Mouse (Mus musculus): ENCODE measurements at regions not wholly inside any gene's neighbourhood (a gene's known extent, or its start where the extent isn't known, plus 50 kb on each side); places are given as distances from the start of the nearest gene placed in this dataset.

GRCm38 (mm10) chr9:83059083-83059482, 83.8 kb upstream of the Phip start:
- peak; percentile 47 for ATAC-seq (replicated peaks; ENCODE audit: low read depth, poor library complexity, severe bottlenecking)

DNA sequence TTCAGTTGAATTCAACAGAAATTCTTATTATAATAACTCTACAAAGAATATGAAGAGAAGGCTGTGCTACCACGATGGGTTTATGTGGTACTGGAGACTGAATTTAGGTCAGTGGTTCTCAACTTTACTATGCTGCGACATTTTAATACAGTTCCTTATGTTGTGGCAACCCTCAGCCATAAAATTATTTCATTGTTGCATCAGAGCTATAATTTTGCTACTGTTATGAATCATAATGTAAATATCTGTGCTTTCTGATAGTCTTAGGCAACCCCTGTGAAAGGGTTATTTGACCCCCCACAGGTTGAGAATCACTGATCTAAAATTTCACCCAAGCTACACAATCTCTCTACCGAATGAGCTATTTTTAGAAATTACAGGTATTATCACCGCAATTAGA, 80.9 kb upstream of the Phip start:
- no peak for ATAC-seq (replicated peaks; ENCODE audit: low read depth, poor library complexity, severe bottlenecking)

DNA sequence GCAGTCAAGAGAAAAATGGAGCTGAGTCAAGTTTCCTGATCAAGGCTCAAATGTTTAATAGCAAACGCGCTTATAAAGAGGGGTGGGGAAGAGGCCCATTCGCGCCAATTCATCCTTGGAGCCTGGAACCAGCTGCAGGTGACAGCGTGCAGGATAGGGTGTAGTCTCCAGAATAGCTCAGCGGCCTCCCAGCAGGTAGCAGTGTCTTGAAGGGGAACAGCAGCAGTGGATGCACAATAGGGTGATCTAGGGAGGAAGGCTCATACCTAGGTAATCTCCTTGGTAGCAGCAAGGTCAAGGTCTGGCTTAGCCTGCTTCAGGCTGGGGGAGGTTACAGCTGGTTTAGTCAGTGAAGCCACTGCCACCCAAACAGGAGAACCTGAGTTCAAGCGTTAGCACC, 76.3 kb upstream of the Phip start:
- no peak for ATAC-seq (replicated peaks; ENCODE audit: low read depth, poor library complexity, severe bottlenecking)

DNA sequence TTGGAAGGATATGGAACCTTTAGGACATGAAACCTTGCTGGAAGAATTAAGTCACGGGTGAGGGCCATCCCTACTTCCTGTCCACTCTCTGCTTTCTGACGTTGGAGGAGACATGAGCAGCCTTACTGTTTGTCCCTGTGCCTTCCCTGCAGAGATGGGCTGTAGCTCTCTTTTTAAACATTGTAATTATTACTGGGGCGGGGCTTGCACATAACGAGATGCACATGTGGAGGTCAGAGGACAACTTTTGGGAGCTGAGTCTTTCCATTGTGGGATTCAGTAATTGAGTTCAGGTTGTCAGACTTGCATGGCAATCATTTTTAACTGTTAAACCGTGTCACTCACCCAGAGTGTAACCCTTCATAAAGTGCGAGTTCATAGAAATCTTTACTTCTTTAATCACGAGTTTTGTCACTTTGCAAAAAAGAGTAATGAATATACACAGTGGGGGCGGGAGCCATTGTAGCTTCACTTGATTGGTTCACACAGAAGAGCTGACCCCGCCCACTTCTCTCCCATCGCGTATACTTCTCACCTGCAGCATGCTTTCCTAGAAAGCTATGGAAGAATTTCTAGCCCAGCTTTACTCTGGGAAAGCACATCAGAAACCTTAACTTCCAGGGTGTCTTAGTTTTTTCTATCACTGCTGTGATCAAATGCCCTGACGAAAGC, 72.4 kb upstream of the Phip start:
- no peak for ATAC-seq (replicated peaks; ENCODE audit: low read depth, poor library complexity, severe bottlenecking)

DNA sequence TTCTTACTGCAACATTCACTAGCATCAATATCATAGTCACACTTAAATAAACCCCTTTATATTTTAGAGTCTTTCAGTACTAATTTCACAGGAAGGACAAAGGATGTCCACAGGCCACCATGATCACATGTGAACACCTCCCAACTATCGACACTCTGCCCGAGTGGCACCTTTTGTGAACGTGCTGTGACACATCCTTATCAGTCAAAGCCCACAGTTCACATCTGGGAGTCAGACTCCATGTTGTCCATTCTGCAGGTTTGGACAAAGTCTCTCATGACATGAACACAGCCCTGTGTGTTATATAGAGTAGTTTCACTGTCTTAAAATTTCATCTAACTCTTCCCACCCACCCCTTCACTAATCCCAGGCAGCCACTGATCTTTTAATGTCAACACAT, 70.7 kb upstream of the Phip start:
- no peak for ATAC-seq (replicated peaks; ENCODE audit: low read depth, poor library complexity, severe bottlenecking)

- no peak for ATAC-seq (replicated peaks; ENCODE audit: low read depth, poor library complexity, severe bottlenecking)
Measured at GRCm38 (mm10) chr9:83043790-83044189, 68.5 kb upstream of the Phip start.

DNA sequence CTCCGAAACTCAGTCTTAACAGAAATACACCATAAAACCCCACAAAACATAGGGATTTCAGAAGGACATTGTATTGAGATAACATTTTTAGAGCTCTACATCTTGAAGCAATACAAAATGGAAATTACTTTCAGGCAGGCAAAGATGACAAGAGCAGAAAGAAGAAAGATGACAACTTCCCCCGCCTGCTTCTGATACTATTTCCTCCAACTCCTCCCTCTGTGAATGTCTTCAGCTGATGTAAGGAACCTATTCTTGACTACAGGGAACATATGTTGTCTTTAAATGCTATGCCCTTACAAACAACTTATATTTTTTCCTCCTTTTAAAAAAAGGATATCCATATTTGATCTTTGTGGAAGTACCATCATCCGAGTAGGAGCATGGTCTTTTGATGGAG, 66.0 kb upstream of the Phip start:
- no peak for ATAC-seq (replicated peaks; ENCODE audit: low read depth, poor library complexity, severe bottlenecking)

DNA sequence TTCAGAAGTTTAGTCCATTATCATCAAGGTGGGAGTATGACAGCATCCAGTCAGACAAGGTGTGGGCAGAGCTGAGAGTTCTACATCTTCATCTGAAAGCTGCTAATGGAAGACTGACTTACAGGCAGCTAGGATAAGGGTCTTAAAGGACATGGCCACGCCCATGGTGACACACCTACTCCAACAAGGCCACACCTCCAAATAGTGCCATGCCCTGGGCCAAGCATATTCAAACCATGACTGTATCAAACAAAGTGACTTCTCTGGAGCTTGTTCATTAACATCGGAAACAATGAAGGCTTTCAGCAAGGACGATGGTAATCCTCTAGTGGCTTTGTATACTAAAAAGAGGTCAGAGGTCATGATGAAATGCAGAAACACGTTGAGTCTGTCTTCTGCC, 65.4 kb upstream of the Phip start:
- ATAC-seq (replicated peaks; ENCODE audit: low read depth, poor library complexity, severe bottlenecking): no peak

DNA sequence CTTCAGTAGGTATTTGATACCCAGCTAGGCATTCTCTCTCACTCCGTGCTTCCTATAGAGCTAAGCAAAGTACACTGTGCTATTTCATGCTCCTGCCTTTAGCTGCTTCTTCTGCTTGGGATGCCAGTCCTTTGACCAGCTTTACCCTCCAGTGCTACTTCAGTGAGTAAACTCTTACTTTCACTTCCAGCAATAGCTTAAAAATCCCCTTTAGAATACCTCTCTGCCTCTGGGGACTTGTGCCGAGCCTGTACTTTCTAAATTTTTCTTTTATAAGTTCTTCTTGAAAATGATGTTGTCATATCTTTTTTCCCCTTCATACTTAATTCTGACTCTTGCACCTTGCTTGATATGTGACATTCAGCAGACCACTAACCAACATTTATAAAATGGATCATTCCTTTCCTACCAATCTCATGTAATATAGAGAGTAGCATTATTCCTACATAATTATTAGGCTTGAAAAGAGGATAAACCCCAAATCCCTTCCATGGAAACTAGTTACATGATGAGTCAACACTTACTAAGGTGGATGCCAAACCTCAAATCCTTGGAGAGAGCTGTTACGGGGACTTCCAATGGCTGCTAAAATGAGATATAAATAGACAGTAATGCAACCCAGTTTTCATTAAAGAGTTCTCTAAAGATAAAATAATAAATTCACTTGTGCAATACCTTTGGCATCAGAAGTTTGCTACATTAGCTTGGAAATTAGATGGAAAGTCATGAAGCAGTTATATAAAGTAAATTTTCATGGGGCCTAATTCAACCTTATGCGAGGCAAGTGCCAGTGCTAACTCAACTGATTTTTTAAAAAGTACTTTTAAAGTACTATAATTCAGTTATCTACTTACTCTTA, 62.2 kb upstream of the Phip start:
- no peak for ATAC-seq (replicated peaks; ENCODE audit: low read depth, poor library complexity, severe bottlenecking)
